Mouse (Mus musculus): ENCODE data around the gene Tnr.

DNA sequence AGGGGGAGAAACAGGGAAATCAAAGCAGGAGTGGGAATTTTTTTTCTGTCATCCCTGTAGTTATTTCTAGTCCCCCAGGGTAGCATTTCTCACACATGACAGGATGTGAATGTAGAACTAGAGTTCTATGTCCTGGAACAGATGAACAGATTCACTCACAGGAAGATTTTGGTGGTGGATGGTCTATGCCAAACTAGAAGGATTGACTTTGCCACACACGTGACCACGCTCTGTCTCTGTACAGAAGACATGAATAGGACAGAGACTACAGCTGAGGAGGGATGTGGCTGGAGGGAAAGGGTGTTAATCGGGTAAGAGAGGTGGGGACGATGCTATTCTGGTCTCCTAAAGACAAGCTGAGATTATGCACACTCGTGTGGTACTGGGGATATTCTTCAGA lies 51.1 kb downstream of the Tnr start:
- TF ChIP-seq CTCF (IDR thresholded peaks at IDR 0.05; ENCODE audit: control insufficient read depth, insufficient read depth, low read length) (no peak), POLR2A (IDR thresholded peaks at IDR 0.05; ENCODE audit: borderline replicate concordance, control insufficient read depth, low read depth, low read length) (no peak)
